Mouse (Mus musculus): ENCODE results near the gene Dag1. TPM values are rescaled to one million over a fixed set of nuclear protein-coding genes. Genes with fewer than 3 reads are reported as not detected.

Dag1 gene
- 188 and 200 TPM in 2 replicates for polyA plus RNA-seq (2016; fragmentation: Nextera tagmentation; extraction: Ambion mirVana)

DNA sequence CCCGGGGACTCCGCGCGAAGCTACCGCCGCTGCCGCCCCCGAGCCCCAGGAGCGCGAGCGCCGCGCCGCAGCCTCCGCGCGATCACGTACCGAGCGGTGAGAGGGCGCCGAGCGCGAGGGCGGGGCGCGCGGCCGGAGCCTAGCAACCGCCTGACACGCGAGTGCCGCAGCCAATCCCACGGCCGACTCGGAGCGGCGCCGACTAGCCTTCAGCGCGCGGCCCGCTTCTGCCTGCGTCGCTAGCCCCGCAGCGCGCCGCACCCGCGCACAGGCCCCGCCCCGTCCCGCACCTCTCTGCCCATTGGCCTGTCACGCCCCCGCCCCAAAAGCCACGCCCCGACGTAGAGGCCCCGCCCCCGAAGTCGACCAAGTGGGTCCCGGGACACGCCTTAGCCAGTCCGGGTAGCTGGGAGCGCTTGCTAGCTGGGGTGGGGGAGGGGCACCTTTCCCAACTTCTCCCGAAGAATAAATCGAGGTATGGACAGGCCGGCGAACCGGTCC lies at the start of gene Dag1:
Dag1 (minus strand) TSS at position 269 of the 501 bp plus-strand sequence.
- under 1% methylated on average over 59 of the region's 71 CpGs for WGBS
- Histone ChIP-seq H3K36me3 (no peaks in the 10 kb centered on the region), H3K27me3 (replicated peaks) (no peaks in the 10 kb centered on the region), H3K9me3 (replicated peaks) (no peaks in the 10 kb centered on the region), H3K9ac (peak within 1 kb of the TSS; percentile 97), H3K4me1 (replicated peaks) (peaks cover 73% of the 10 kb centered on the region), H3K27ac (ENCODE audit: poor library complexity, severe bottlenecking) (peak within 1 kb of the TSS; percentile 99), H3K4me2 (peak within 1 kb of the TSS; percentile 80), H3K4me3 (peak within 1 kb of the TSS; percentile 98)
- ATAC-seq (ENCODE audit: insufficient number of reproducible peaks, low FRiP score) = peak; percentile 98

DNA sequence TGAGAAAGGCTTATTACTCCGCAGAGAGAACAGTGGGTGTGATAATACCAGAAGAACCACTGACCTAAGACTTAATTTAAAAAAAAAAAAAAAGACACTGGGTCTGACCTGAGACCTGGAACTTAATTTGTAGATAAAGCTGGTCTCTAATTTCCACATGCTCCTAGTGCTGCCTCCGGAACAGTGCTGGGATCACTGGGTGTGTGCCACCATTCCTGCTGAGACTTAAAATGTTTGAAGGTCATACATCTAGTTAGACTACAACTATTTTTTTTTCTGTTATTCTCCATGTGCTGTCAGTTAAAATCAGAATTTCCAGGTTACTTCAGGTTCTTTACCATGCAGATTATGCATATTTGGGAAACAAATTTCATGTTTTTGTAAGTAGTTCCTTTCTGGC lies 44.4 kb upstream of the Dag1 start:
- H3K27me3 ChIP-seq (replicated peaks) = no peaks in the 10 kb centered on the region
- no peak for ATAC-seq (ENCODE audit: insufficient number of reproducible peaks, low FRiP score)
- peak overlapping the region; percentile 82 for H3K4me3 ChIP-seq
- peak overlapping the region; percentile 81 for H3K4me2 ChIP-seq
- H3K9ac ChIP-seq = peak overlapping the region; percentile 69
- 12% methylated on average over 2 of the region's 2 CpGs for WGBS
- no peaks in the 10 kb centered on the region for H3K9me3 ChIP-seq (replicated peaks)
- peaks cover 42% of the 10 kb centered on the region for H3K4me1 ChIP-seq (replicated peaks)
- 0 out of 2 replicates have a peak overlapping the region, but pooled peaks have one; percentile 39 for H3K27ac ChIP-seq (ENCODE audit: poor library complexity, severe bottlenecking)
- H3K36me3 ChIP-seq = peaks cover 12% of the 10 kb centered on the region

DNA sequence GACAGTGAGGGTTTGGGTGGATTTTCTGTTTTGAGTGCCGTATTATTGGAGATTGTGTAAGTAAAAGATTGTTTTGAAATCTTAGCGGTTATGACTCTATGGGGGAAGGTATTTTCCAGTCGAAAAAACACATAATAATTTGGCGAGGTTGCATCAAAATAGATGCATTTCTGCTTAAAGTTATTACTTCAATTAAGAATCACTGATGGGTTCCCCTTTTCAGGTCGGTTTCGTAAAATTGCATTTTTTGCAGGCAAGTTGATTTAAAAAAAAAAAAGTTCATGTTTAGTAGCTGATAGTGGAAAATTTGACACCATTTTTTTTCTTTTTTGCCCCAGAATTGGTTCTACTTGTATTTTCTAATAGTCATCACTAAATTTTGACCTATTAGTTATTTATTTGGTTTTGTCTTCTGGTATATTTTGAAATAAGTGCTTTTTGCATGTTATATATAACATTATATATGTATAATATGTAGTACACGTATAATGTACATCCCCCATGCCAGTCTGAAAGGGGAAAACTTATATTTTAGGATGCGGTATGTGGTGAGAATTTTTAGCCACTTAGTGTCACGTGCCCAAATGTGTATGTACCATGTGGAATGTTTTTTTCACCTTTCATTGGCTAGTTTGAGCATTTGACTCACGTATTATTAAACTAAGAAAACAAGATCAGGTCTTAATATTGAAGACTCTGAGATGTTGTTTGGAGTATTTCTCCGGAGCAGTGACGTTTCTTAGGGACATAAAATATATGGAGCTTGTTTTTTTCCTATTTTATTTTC lies 43.5 kb upstream of the Dag1 start:
- WGBS = 11% methylated on average over 12 of the region's 12 CpGs
- Histone ChIP-seq H3K9me3 (replicated peaks) (no peaks in the 10 kb centered on the region), H3K27ac (ENCODE audit: poor library complexity, severe bottlenecking) (peak overlapping the region; percentile 100), H3K4me3 (peak overlapping the region; percentile 82), H3K27me3 (replicated peaks) (no peaks in the 10 kb centered on the region), H3K4me1 (replicated peaks) (peaks cover 42% of the 10 kb centered on the region), H3K36me3 (peaks cover 21% of the 10 kb centered on the region), H3K4me2 (peak overlapping the region; percentile 81), H3K9ac (peak overlapping the region; percentile 97)
- ATAC-seq (ENCODE audit: insufficient number of reproducible peaks, low FRiP score) = no peak

DNA sequence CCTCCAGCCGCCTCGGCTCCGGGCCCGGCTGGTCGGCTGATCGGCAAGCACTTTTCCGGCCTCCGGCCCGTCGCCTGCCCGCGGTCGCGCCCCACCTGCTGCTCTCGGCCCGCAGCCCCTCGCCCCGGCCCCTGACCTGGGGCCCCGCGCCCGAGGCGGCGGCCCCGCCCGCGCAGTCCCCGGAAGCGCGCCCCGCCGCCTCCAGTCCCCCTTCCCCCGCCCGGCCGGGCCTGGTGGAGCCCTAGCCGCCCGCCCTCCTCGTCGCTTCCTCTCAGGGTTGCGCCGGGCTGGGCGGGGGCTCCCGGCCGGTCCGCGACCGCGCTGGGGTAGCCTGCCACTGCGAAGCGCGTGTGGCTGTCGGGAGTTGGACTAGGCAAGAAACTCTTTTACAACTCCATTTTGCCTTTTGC lies 42.8 kb upstream of the Dag1 start:
- peaks cover 26% of the 10 kb centered on the region for H3K36me3 ChIP-seq
- WGBS = under 1% methylated on average over 51 of the region's 51 CpGs
- H3K4me3 ChIP-seq = peak overlapping the region; percentile 82

DNA sequence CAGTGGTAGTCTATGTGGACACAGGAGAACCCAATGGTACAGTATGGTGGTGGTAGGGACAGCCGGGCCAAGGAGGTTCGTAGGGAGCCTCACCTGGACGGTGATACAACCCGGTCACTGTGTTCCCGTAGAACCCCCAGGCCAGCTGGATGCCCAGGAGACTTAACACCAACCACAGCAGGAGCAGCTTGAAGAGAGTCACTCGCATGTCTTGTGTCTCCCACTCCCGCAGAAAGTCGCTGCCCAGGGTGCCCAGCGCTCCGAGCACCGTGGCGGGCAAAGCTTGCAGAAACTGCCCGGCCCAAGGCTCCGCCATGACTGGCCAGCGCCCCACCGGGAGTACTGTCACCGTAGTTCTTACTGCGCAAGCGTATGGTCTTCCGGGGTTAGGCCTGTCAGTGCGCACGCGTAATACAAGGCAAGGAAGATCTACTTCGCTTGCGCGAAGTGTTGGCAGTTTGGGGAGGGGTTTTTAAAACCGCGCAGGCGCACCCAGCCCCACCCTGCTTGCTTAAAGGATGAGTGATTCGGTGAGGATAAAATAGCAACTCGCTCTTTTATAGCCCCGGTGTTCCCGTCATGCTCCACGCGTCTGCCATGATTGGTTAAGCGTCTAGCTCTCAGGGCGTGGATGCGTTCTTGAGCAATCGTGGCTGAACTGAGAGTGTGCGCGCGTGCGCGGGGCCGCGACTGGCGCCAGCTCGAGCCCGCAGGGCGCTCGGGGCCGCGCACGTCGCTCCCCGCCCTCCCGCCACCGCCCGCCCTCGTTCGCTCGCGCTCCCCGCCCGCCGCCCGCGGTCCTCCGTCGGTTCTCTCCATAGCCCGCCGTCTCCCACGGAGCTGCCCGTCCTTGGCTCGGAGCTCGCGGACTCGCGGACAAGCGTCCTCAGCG lies 42.1 kb upstream of the Dag1 start, which contains the start of the genes Rhoa and Tcta:
Rhoa (plus strand) TSS at position 501 of the 892 bp plus-strand sequence.
Tcta (minus strand) TSS at position 532 of the 892 bp plus-strand sequence.
- Histone ChIP-seq H3K27ac (ENCODE audit: poor library complexity, severe bottlenecking) (peak within 1 kb of the TSS; percentile 100), H3K4me2 (peak within 1 kb of the TSS; percentile 81), H3K4me3 (peak within 1 kb of the TSS; percentile 82), H3K9me3 (replicated peaks) (no peaks in the 10 kb centered on the region), H3K36me3 (peaks cover 31% of the 10 kb centered on the region), H3K27me3 (replicated peaks) (no peaks in the 10 kb centered on the region), H3K4me1 (replicated peaks) (peaks cover 34% of the 10 kb centered on the region), H3K9ac (peak within 1 kb of the TSS; percentile 97)
- under 1% methylated on average over 74 of the region's 81 CpGs for WGBS
- peak; percentile 95 for ATAC-seq (ENCODE audit: insufficient number of reproducible peaks, low FRiP score)

More for the DNA sequence above, 42.8 kb upstream of the Dag1 start:
- Histone ChIP-seq H3K4me2 (peak overlapping the region; percentile 42), H3K9ac (peak overlapping the region; percentile 97), H3K9me3 (replicated peaks) (no peaks in the 10 kb centered on the region), H3K27ac (ENCODE audit: poor library complexity, severe bottlenecking) (peak overlapping the region; percentile 100), H3K27me3 (replicated peaks) (no peaks in the 10 kb centered on the region), H3K4me1 (replicated peaks) (peaks cover 39% of the 10 kb centered on the region)
- peak; percentile 86 for ATAC-seq (ENCODE audit: insufficient number of reproducible peaks, low FRiP score)

DNA sequence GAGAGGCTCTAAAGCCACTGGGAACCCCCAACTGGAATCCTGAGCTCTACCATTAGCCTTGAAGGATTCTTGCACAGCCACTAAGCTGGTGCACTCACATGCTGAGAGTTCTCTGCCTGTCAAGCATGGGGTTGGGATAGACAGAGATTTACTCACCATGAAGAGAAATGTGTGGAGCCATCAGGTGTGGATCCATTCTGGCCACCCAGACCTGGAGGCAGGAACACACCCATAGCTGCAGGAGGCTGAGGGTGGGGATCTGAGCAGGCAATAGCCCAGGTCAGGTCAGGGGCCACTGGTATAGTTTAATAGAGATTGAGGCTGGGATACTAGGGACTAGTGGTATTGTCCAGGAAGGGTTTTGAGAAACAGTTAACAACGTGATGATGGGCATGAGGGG lies 41.4 kb upstream of the Dag1 start:
- H3K27ac ChIP-seq (ENCODE audit: poor library complexity, severe bottlenecking) = peak overlapping the region; percentile 100
- 0% methylated on average over 1 of the region's 1 CpGs for WGBS
- peak overlapping the region; percentile 75 for H3K9ac ChIP-seq
- no peaks in the 10 kb centered on the region for H3K9me3 ChIP-seq (replicated peaks)
- H3K4me3 ChIP-seq = peak overlapping the region; percentile 82
- H3K4me1 ChIP-seq (replicated peaks) = peaks cover 30% of the 10 kb centered on the region
- peaks cover 37% of the 10 kb centered on the region for H3K36me3 ChIP-seq
- H3K4me2 ChIP-seq = peak overlapping the region; percentile 81
- ATAC-seq (ENCODE audit: insufficient number of reproducible peaks, low FRiP score) = no peak
- no peaks in the 10 kb centered on the region for H3K27me3 ChIP-seq (replicated peaks)

DNA sequence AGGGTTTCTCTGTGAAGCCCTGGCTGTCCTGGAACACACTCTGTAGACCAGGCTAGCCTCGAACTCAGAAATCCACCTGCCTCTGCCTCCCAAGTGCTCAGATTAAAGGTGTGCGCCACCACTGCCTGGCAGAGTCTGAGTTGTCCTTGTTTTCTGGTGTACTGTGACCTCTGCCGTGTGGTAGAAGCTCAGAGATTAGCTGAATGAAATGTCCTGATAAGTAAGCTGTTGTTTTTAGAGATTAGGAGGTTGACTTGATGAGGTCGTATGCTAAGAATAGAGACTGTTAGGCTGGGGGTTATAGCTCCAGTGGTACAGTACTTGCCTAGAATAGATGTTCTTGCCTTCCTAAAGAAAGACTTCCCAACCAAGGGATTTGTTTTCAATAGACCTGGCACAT lies 41.0 kb upstream of the Dag1 start:
- H3K4me3 ChIP-seq = peak overlapping the region; percentile 82
- H3K27ac ChIP-seq (ENCODE audit: poor library complexity, severe bottlenecking) = peak overlapping the region; percentile 100
- H3K4me2 ChIP-seq = peak overlapping the region; percentile 81
- peak overlapping the region; percentile 75 for H3K9ac ChIP-seq
- no peaks in the 10 kb centered on the region for H3K9me3 ChIP-seq (replicated peaks)
- H3K36me3 ChIP-seq = peaks cover 37% of the 10 kb centered on the region
- WGBS = 25% methylated on average over 4 of the region's 4 CpGs
- peaks cover 26% of the 10 kb centered on the region for H3K4me1 ChIP-seq (replicated peaks)
- H3K27me3 ChIP-seq (replicated peaks) = no peaks in the 10 kb centered on the region
- no peak for ATAC-seq (ENCODE audit: insufficient number of reproducible peaks, low FRiP score)

DNA sequence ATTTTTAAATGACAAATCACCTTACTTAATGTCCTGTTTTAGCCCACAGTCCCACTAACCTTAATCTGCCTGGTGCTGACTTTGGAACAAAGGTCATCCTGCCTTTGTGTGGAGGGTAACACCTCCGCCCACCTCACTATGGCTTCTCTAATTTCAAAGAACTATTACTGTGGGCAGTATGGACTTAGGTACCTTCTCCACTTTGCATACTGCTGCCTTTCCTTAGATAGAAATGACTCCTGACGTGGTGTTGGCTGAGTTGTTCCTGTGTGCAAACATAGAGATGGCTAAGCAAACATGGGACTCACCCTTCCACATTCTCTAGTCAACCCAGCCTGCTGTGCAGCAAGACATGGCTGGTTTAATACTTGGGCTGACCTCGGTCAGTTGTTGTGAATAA lies 38.1 kb upstream of the Dag1 start:
- Histone ChIP-seq H3K4me1 (replicated peaks) (peaks cover 22% of the 10 kb centered on the region), H3K27me3 (replicated peaks) (no peaks in the 10 kb centered on the region), H3K9me3 (replicated peaks) (no peaks in the 10 kb centered on the region), H3K36me3 (peaks cover 42% of the 10 kb centered on the region), H3K4me3 (no peak overlapping the region), H3K4me2 (no peak overlapping the region), H3K27ac (ENCODE audit: poor library complexity, severe bottlenecking) (no peak overlapping the region), H3K9ac (no peak overlapping the region)
- no peak for ATAC-seq (ENCODE audit: insufficient number of reproducible peaks, low FRiP score)
- 74% methylated on average over 3 of the region's 3 CpGs for WGBS

GRCm38 (mm10) chr9:108296453-108297355 lies 32.9 kb upstream of the Dag1 start, which contains the start of gene Amt:
TSS of gene Amt (plus strand) at chr9:108296853.
- peak within 1 kb of the TSS; percentile 7; the same call in 1 of the 2 replicates for H3K27ac ChIP-seq (ENCODE audit: poor library complexity, severe bottlenecking)
- WGBS = 27% methylated on average over 18 of the region's 18 CpGs

DNA sequence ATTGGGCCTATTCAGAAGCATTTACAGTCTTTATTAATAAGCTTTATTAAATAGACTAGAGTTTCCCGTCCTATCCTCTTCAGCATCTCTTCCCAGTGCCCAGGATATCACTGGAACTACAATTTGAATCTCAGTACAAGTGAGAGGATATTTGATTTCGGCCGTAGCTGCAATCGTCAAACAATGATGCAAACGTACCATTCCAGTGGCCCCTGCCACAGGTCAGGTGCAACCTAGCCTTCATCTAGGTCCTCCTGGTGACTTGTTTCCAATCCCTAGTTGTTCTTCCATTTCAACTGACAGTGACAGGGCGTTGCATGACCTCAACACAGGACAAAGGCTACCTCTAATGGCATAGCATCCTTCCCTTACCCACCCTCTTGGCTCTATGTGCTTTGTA lies 27.0 kb upstream of the Dag1 start:
- H3K27me3 ChIP-seq (replicated peaks) = no peaks in the 10 kb centered on the region
- H3K9ac ChIP-seq = peak overlapping the region; percentile 75
- peaks cover 23% of the 10 kb centered on the region for H3K36me3 ChIP-seq
- peak overlapping the region; percentile 68 for H3K4me3 ChIP-seq
- 0 out of 2 replicates have a peak overlapping the region, but pooled peaks have one; percentile 8 for H3K27ac ChIP-seq (ENCODE audit: poor library complexity, severe bottlenecking)
- H3K4me2 ChIP-seq = peak overlapping the region; percentile 83
- ATAC-seq (ENCODE audit: insufficient number of reproducible peaks, low FRiP score) = no peak
- H3K4me1 ChIP-seq (replicated peaks) = peaks cover 6% of the 10 kb centered on the region
- WGBS = 46% methylated on average over 6 of the region's 6 CpGs
- H3K9me3 ChIP-seq (replicated peaks) = no peaks in the 10 kb centered on the region

More at GRCm38 (mm10) chr9:108296453-108297355, 32.9 kb upstream of the Dag1 start, which contains the start of gene Amt:
- Histone ChIP-seq H3K9ac (peak within 1 kb of the TSS; percentile 49), H3K4me3 (peak within 1 kb of the TSS; percentile 39), H3K4me1 (replicated peaks) (peaks cover 21% of the 10 kb centered on the region), H3K9me3 (replicated peaks) (no peaks in the 10 kb centered on the region), H3K27me3 (replicated peaks) (no peaks in the 10 kb centered on the region), H3K4me2 (peak within 1 kb of the TSS; percentile 62), H3K36me3 (peaks cover 40% of the 10 kb centered on the region)
- peak; percentile 46; the same call in 1 of the 2 replicates for ATAC-seq (ENCODE audit: insufficient number of reproducible peaks, low FRiP score)

Data from heart, embryonic 12.5 days (tissue).